8 mouse cellular contexts compared by ENCODE assay signal in the genomic region with DNA sequence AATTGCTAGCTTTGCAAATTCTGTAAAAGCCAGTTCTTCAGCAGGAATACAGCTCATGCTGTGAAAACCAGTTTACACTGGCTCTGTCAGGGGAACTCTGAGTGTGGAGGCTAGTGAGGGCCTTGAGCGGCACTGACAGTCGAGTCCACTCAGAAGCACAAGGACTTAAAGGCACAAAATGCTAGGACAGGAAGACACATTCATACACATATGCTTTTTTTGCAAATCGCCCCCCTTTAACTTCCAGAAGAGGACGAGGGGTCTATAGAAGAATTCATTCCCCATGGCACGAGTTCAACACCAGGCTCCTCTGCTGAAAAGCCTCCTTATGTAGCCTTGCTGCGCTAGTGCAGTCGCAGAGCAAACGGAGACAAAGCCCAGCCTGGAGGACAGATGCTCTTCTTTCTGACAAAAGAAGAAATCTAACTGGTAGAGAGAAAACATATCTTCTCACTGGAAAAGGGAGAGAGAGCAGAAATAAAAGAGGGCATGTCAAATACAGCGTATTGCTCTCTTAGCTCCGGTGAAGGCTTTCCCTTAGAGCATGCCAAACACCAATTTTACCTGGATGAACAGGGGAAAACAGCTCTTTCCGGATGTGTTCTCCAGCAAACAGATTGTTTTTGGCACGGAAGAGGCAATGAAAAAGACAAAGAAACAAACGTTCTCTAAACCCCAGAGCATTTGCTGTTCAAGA. TPM values are rescaled to one million over a fixed set of nuclear protein-coding genes. Genes with fewer than 3 reads are reported as not detected.
A peak's percentile ranks its signal among the peaks of the same experiment; 100 is the strongest.
DNase-seq lines count a peak whose midpoint lies in the region; ATAC-seq and TF ChIP-seq lines count a peak whose summit lies in the region.

No protein-coding gene starts in this region.

- no peaks in the 10 kb centered on the region for H3K27me3 ChIP-seq in hindbrain, embryonic 14.5 days (ENCODE audit: control insufficient read depth, insufficient read depth, low read length)
- peaks cover 40% of the 10 kb centered on the region for H3K27me3 ChIP-seq in liver, embryonic 11.5 days (replicated peaks; ENCODE audit: control insufficient read depth, insufficient read depth, low read length)
- no peaks in the 10 kb centered on the region for H3K27me3 ChIP-seq in stomach, embryonic 15.5 days (replicated peaks)

- no peak for TF ChIP-seq CTCF in cortical plate, adult 2 months (IDR thresholded peaks at IDR 0.05; ENCODE audit: extremely low read depth, insufficient read depth, low read length)

- WGBS in hindbrain, embryonic 14.5 days, result 2% methylated on average over 13 of the region's 13 CpGs
- WGBS in liver, embryonic 11.5 days, result 20% methylated on average over 13 of the region's 13 CpGs
- WGBS in stomach, embryonic 15.5 days, result 17% methylated on average over 13 of the region's 13 CpGs

- H3K27ac ChIP-seq in cortical plate, adult 2 months (ENCODE audit: insufficient read depth, low read length), result peak overlapping the region; percentile 96
- H3K27ac ChIP-seq in hindbrain, embryonic 14.5 days, result peak overlapping the region; percentile 96
- peak overlapping the region; percentile 65; the same call in 1 of the 2 replicates for H3K27ac ChIP-seq in liver, embryonic 11.5 days (ENCODE audit: low read depth, low read length)
- H3K27ac ChIP-seq in stomach, embryonic 15.5 days, result peak overlapping the region; percentile 89

- no peaks in the 10 kb centered on the region for H3K9me3 ChIP-seq in hindbrain, embryonic 14.5 days (ENCODE audit: control insufficient read depth, low read length)
- H3K9me3 ChIP-seq in liver, embryonic 11.5 days (ENCODE audit: control insufficient read depth, low read length), result no peaks in the 10 kb centered on the region
- H3K9me3 ChIP-seq in stomach, embryonic 15.5 days, result no peaks in the 10 kb centered on the region

- H3K4me3 ChIP-seq in cortical plate, adult 2 months (ENCODE audit: insufficient read depth, low read length), result peak overlapping the region; percentile 99
- H3K4me3 ChIP-seq in hindbrain, embryonic 14.5 days (replicated peaks; ENCODE audit: low read length), result peak overlapping the region; percentile 95
- peak overlapping the region; percentile 74 for H3K4me3 ChIP-seq in liver, embryonic 11.5 days (ENCODE audit: low read depth, low read length)
- H3K4me3 ChIP-seq in stomach, embryonic 15.5 days (replicated peaks), result peak overlapping the region; percentile 87

- peak; percentile 42 for DNase-seq in adrenal gland, postnatal 14 days
- no peak for DNase-seq in adrenal gland, postnatal 4 days (ENCODE audit: low spot score in 2 of 2)
- DNase-seq in 3T3-L1 (ENCODE audit: low read depth, low spot score), result peak; percentile 23
- peak; percentile 74 for DNase-seq in hindbrain, embryonic 14.5 days (ENCODE audit: low spot score)
- DNase-seq in liver, embryonic 11.5 days (ENCODE audit: low spot score), result no peak
- DNase-seq in urinary bladder, adult 18-20 months (ENCODE audit: low spot score in 2 of 2), result no peak

- 0 out of 2 replicates have a peak, but pooled peaks have one; percentile 19 for ATAC-seq in hindbrain, embryonic 14.5 days (ENCODE audit: low FRiP score)
- no peak for ATAC-seq in liver, embryonic 11.5 days (replicated peaks; ENCODE audit: low FRiP score)
- ATAC-seq in stomach, embryonic 15.5 days (ENCODE audit: insufficient read depth, low FRiP score, low read depth), result no peak

- no peak for TF ChIP-seq POLR2A in cortical plate, adult 2 months (IDR thresholded peaks at IDR 0.05; ENCODE audit: extremely low read depth, insufficient read depth, low read length)

- peak overlapping the region; percentile 77 for H3K4me2 ChIP-seq in hindbrain, embryonic 14.5 days (replicated peaks)
- H3K4me2 ChIP-seq in liver, embryonic 11.5 days, result peak overlapping the region; percentile 82
- peak overlapping the region; percentile 98 for H3K4me2 ChIP-seq in stomach, embryonic 15.5 days

- peak overlapping the region; percentile 91 for H3K9ac ChIP-seq in hindbrain, embryonic 14.5 days
- peak overlapping the region; percentile 67 for H3K9ac ChIP-seq in liver, embryonic 11.5 days (ENCODE audit: low read depth, low read length)
- H3K9ac ChIP-seq in stomach, embryonic 15.5 days, result peak overlapping the region; percentile 46

- H3K36me3 ChIP-seq in hindbrain, embryonic 14.5 days (replicated peaks; ENCODE audit: control insufficient read depth, insufficient read depth), result no peaks in the 10 kb centered on the region
- no peaks in the 10 kb centered on the region for H3K36me3 ChIP-seq in liver, embryonic 11.5 days (ENCODE audit: control insufficient read depth, insufficient read depth, low read length)
- no peaks in the 10 kb centered on the region for H3K36me3 ChIP-seq in stomach, embryonic 15.5 days

- H3K4me1 ChIP-seq in cortical plate, adult 2 months (ENCODE audit: control insufficient read depth, insufficient read depth, low read length), result peaks cover 3% of the 10 kb centered on the region; the same call in 1 of the 2 replicates
- peaks cover 32% of the 10 kb centered on the region for H3K4me1 ChIP-seq in hindbrain, embryonic 14.5 days (replicated peaks; ENCODE audit: control insufficient read depth, insufficient read depth, low read length)
- no peaks in the 10 kb centered on the region for H3K4me1 ChIP-seq in liver, embryonic 11.5 days (replicated peaks; ENCODE audit: control insufficient read depth, insufficient read depth, low read length)
- peaks cover 4% of the 10 kb centered on the region; the same call in 1 of the 2 replicates for H3K4me1 ChIP-seq in stomach, embryonic 15.5 days

RNA-seq across cellular contexts. Expression of gene Afdn, which starts 1.0 kb away (rescaled TPM):
- total RNA-seq in adrenal gland, postnatal 14 days (2021), result 121 and 133 TPM in 2 replicates
- 10 to 100 TPM; 90.3 to 96.9 TPM for total RNA-seq in adrenal gland, postnatal 4 days (2021)
- 73.9 and 77.3 TPM in 2 replicates for polyA plus RNA-seq in cortical plate, adult 2 months (2012; rRNA removed)
- 117 and 140 TPM in 2 replicates for polyA plus RNA-seq in hindbrain, embryonic 14.5 days (2014; fragmentation: Nextera tagmentation; extraction: Ambion mirVana)
- 34.3 and 34.6 TPM in 2 replicates for polyA plus RNA-seq in liver, embryonic 11.5 days (2014; fragmentation: Nextera tagmentation; extraction: Ambion mirVana)
- polyA plus RNA-seq in stomach, embryonic 15.5 days (2015; fragmentation: Nextera tagmentation; extraction: Ambion mirVana), result 95.9 and 107 TPM in 2 replicates

RNA-seq across cellular contexts. Expression of gene Tcte2, which starts 2.3 kb away (rescaled TPM):
- 2.5 and 3.3 TPM in 2 replicates for total RNA-seq in adrenal gland, postnatal 14 days (2021)
- 1 to 10 TPM; 5.2 to 6.7 TPM for total RNA-seq in adrenal gland, postnatal 4 days (2021)
- polyA plus RNA-seq in cortical plate, adult 2 months (2012; rRNA removed), result 15.6 and 16.9 TPM in 2 replicates
- polyA plus RNA-seq in hindbrain, embryonic 14.5 days (2014; fragmentation: Nextera tagmentation; extraction: Ambion mirVana), result 17.1 and 20.3 TPM in 2 replicates
- 1.2 and 1.4 TPM in 2 replicates for polyA plus RNA-seq in liver, embryonic 11.5 days (2014; fragmentation: Nextera tagmentation; extraction: Ambion mirVana)
- 7.0 and 7.4 TPM in 2 replicates for polyA plus RNA-seq in stomach, embryonic 15.5 days (2015; fragmentation: Nextera tagmentation; extraction: Ambion mirVana)

Comparison
In these comparisons a context has a peak if more than half of its experiments do, and no peak if none do; other contexts are left out.
1. DNase-seq: peak in adrenal gland, postnatal 14 days (single experiment), 3T3-L1 (single experiment) and hindbrain, embryonic 14.5 days (single experiment); none in adrenal gland, postnatal 4 days (0 of 2), liver, embryonic 11.5 days (single experiment) and urinary bladder, adult 18-20 months (0 of 2).
2. Peak in every context shown above with its lines, with median percentiles within 50 percentile points of each other: H3K27ac ChIP-seq, H3K4me3 ChIP-seq, H3K4me2 ChIP-seq and H3K9ac ChIP-seq.